Mouse (Mus musculus) brain, embryonic 14.5 days (tissue): Measurements from ENCODE around the gene Ptrh1.
A peak's percentile ranks its signal among the peaks of the same experiment; 100 is the strongest.

ENCODE experiments used
- CTCF ChIP-seq: fragments of 200-500 bp; IDR thresholded peaks from 2 replicates; pipeline ENCODE4 v1.5.1; 2012; ENCODE audit warnings: inconsistent platforms, mild to moderate bottlenecking, moderate library complexity, borderline replicate concordance; ENCODE audit not compliant: insufficient read depth, insufficient read length; ENCODE audit errors: extremely low read depth
- POLR2A ChIP-seq: fragments of 200-500 bp; IDR thresholded peaks from 2 replicates; pipeline ENCODE4 v1.6.1; 2012; ENCODE audit warnings: mild to moderate bottlenecking, inconsistent platforms, borderline replicate concordance; ENCODE audit not compliant: poor library complexity, insufficient read depth, insufficient read length, severe bottlenecking; ENCODE audit errors: extremely low read depth

DNA sequence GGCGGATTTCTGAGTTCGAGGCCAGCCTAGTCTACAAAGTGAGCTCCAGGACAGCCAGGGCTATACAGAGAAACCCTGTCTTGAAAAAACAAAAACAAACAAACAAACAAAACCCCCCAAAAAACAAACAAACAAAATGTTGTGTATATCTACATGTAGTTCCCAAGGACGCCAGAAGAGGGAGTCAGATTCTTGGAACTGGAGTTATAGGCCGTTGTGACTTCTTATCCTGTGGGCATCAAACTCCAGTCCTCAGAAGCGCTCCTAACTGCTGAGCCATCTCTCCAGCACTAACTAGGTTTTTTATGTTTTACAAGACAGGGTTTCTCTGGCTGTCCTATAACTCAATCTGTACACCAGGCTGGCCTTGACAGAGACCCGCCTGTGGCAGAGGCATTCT lies 11.6 kb downstream of the Ptrh1 start:
- peak; percentile 49; the same call in 1 of the 2 replicates for TF ChIP-seq CTCF
- TF ChIP-seq POLR2A = no peak
